Mouse (Mus musculus): ENCODE measurements around the gene A2ml1. TPM values are rescaled to one million over a fixed set of nuclear protein-coding genes. Genes with fewer than 3 reads are reported as not detected.
"Not testable (repeated sequence)": the region's sequence is repeated elsewhere in the genome, so short reads cannot be mapped to it uniquely, and the experiment has no call there.

A2ml1 gene
- 0.20 TPM in 1 of 2 replicates, not detected in the other for polyA plus RNA-seq (2016; fragmentation: Nextera tagmentation; extraction: Ambion mirVana)

DNA sequence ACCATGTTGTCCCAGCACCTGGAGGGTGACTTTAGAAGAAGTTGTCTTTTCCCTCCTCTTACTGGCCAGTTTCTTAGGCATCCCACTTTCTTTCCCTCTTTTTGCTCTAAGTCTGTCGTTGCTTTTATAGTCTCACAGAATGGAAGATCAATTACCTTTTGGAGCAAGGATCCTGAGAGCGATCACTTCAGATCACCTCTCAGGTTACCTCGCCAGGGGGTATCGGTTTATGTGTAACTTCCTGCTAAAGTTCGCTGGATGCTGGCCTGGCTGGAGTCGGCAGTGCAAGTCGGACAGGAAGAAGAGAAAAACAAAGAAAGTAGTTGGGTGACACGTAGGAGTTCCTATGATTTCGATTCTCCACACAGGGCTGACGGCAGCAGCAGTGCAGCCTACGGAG, at the start of gene A2ml1:
Gene A2ml1, minus strand, starts transcription at position 101 of the 400 bp plus-strand sequence.
- Histone ChIP-seq H3K36me3 (replicated peaks) (no peaks in the 10 kb centered on the region), H3K9me3 (no peaks in the 10 kb centered on the region), H3K27me3 (replicated peaks; ENCODE audit: low read depth, poor library complexity, severe bottlenecking) (no peaks in the 10 kb centered on the region), H3K4me3 (no peak within 1 kb of the TSS), H3K4me1 (0 out of 2 replicates have a peak, but pooled peaks cover 5% of the 10 kb centered on the region), H3K27ac (replicated peaks) (no peak within 1 kb of the TSS)
- DNase-seq (ENCODE audit: low spot score) = no peak
- 72% methylated on average over 11 of the region's 11 CpGs for WGBS

DNA sequence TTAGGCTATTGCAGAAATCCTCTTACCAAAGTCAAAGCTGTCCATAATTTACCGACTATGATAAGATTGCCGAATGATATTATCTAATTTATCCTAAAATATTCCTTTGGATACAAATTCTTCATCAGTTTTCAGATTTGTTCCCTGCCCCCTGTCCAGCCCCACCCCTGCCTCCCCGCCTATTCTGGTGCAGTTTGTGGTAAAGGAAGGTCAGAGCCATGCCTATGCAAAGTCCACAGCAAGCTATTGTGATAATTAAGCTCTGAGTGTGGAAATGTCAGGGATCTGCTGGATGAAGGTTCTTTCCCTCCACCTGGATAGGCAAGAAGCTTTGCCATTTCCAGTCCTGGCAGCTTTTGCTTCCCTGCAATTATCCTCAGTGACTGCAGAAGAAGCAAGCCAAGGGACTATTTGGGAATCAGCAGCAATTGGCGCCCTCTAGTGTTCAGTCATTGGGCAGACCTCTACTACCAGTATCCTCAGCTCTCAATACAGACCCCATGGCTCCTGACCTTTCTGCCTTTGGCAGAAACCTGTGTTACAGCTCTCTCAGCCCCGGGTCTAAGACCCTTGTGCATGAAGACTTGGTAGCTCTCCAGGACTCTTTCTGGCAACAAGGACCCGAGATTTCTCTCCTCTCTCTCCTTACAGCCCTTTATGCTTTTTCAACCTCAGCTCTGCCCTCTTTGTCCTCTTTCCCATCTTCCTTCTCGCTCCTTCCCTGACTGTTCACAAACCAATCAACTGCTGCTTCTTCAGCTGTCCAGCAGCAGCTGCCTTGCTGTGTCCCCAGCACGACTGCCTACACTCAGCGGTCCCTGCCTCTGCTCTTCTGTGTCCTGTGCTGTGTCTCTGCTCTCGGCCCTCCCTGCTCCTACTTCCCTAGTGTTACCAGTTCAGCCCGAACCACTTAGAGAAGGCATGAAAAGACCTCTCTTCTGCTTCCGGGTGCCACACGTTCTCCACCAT, 48.6 kb upstream of the A2ml1 start:
- H3K4me1 ChIP-seq; H3K9me3 ChIP-seq; H3K36me3 ChIP-seq (replicated peaks); H3K27ac ChIP-seq (replicated peaks); H3K27me3 ChIP-seq (replicated peaks; ENCODE audit: low read depth, poor library complexity, severe bottlenecking); H3K4me3 ChIP-seq: not testable (repeated sequence)
- 55% methylated on average over 13 of the region's 13 CpGs for WGBS
- peak; percentile 62 for DNase-seq (ENCODE audit: low spot score)

DNA sequence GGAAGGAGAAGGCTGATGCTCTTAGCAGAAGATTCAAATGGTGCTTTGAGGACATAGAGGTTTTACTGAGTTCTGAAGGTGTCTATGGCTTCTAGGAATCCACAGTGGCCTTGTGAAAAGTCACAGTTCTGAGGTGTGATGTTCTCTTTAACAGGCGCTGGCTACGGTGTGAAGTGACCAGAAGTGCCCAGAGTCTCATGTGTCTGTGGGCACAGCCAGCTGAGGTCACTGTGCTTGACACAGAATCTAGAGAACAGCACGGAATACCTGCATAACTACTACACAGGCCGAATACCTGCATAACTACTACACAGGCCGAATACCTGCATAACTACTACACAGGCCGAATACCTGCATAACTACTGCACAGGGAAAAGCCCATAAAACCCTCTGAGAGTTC, 43.8 kb upstream of the A2ml1 start:
- H3K27me3 ChIP-seq (replicated peaks; ENCODE audit: low read depth, poor library complexity, severe bottlenecking); H3K36me3 ChIP-seq (replicated peaks); H3K4me3 ChIP-seq; H3K9me3 ChIP-seq; H3K27ac ChIP-seq (replicated peaks); H3K4me1 ChIP-seq; DNase-seq (ENCODE audit: low spot score): not testable (repeated sequence)
- WGBS = 92% methylated on average over 6 of the region's 6 CpGs

DNA sequence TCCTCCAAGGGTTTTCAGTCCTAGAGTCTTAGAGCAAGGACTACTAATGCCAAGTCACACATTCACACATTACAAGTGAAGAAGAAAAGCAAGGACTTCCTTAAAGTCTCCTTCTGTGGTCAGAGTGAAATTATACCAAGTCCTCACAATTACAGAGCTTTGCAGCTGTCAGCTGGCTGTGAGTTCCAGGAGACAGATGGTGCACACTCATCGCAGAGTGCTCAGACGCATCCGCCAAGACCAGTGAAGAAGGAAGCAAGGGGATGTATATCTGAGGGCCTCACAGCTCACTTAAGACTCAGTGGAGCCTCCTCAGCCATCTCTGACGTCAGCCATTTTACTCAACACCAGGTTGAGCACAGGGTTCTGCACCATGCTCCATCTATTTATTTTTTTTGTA, 43.0 kb upstream of the A2ml1 start:
- 83% methylated on average over 4 of the region's 4 CpGs for WGBS
- H3K36me3 ChIP-seq (replicated peaks) = no peaks in the 10 kb centered on the region
- H3K27ac ChIP-seq (replicated peaks) = no peak overlapping the region
- DNase-seq (ENCODE audit: low spot score) = no peak
- no peaks in the 10 kb centered on the region for H3K27me3 ChIP-seq (replicated peaks; ENCODE audit: low read depth, poor library complexity, severe bottlenecking)
- no peaks in the 10 kb centered on the region for H3K4me1 ChIP-seq
- no peak overlapping the region for H3K4me3 ChIP-seq
- no peaks in the 10 kb centered on the region for H3K9me3 ChIP-seq

DNA sequence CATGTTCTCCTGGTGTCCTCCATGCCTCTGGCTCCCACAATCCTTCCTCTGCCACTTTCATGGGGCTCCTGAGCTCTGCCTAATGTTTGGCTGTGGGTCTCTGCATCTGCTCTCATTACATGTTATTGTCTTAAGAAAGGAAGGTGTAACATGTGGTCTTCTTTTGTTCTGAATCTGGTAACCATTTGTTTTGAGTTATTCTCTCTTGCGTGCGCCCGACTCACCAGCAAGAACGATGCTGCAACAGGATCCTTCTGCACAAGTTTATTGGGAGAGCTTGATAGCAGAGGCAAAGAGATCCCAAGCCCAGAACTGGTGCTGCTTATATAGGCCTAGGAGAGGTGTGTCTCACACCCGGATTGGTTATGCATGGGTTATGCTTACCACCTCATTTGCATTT, 42.0 kb upstream of the A2ml1 start, which contains the start of gene Klrb1a:
Gene Klrb1a, minus strand, starts transcription at position 101 of the 400 bp plus-strand sequence.
- H3K4me1 ChIP-seq; H3K36me3 ChIP-seq (replicated peaks); H3K9me3 ChIP-seq; H3K4me3 ChIP-seq; DNase-seq (ENCODE audit: low spot score); H3K27me3 ChIP-seq (replicated peaks; ENCODE audit: low read depth, poor library complexity, severe bottlenecking); H3K27ac ChIP-seq (replicated peaks): not testable (repeated sequence)
- WGBS = 89% methylated on average over 5 of the region's 5 CpGs

DNA sequence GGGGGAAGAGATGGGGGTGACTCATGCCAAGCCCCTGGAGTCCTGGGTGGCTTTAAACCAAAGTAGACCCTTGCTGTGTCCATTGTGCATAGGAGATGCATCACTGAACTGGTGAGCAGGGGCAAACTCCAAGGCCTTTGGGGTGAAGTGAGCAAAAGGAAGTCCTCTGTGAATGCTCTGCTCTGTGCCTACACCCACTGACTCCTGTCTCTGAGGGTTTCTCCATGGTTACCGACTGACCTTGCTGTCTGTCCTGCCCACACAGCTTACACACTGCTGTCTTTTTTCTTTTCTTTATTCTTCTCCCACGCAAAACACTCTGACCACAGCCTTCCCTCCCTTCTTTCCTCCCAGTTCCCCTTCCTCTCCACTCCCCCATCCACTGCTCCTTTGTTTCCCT, 41.3 kb upstream of the A2ml1 start:
- no peaks in the 10 kb centered on the region for H3K36me3 ChIP-seq (replicated peaks)
- no peaks in the 10 kb centered on the region for H3K4me1 ChIP-seq
- no peak for DNase-seq (ENCODE audit: low spot score)
- 85% methylated on average over 2 of the region's 2 CpGs for WGBS
- H3K27ac ChIP-seq (replicated peaks) = no peak overlapping the region
- H3K9me3 ChIP-seq = no peaks in the 10 kb centered on the region
- no peak overlapping the region for H3K4me3 ChIP-seq
- no peaks in the 10 kb centered on the region for H3K27me3 ChIP-seq (replicated peaks; ENCODE audit: low read depth, poor library complexity, severe bottlenecking)

DNA sequence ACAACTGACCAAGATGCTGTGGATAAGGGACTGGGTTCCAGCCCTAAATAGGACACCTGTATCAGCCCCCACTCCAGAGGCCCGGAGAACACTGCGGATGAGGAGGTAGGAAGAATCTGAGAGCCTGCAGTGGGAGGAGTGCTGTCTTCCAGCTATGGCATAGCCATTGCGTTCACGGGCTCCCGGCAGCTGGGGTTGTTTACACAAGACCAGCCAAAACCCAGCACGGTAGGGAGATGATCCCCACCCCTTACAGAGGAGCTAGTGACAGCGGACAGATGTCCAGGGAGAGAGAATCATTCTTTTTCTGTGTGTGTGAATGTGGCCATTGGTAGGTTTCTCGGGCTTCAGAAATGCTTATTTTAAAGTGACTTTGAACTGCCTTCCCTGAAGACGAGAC, 24.9 kb upstream of the A2ml1 start:
- no peaks in the 10 kb centered on the region for H3K9me3 ChIP-seq
- H3K4me1 ChIP-seq = no peaks in the 10 kb centered on the region
- no peak overlapping the region for H3K27ac ChIP-seq (replicated peaks)
- H3K27me3 ChIP-seq (replicated peaks; ENCODE audit: low read depth, poor library complexity, severe bottlenecking) = no peaks in the 10 kb centered on the region
- DNase-seq (ENCODE audit: low spot score) = no peak
- 71% methylated on average over 9 of the region's 9 CpGs for WGBS
- no peak overlapping the region for H3K4me3 ChIP-seq
- H3K36me3 ChIP-seq (replicated peaks) = no peaks in the 10 kb centered on the region

DNA sequence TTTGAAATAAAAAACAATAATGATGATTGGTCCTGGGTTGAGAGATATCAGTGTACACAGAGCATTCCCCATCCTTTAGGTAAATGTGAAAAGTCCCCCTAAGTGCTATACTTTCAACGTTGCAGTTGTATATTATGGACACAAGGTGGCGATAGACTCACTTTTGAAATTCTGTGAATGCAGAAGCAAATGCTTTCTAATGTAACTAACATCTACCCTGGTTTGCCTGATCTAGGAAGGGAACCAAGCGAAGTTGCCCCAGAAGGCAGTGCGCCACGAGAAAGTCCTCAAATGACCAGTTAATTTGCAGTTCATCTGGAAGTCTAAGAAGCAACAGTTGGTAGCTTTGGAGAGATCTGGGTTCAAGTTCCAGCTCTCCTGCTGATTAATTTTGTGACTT, 23.1 kb upstream of the A2ml1 start:
- no peak for DNase-seq (ENCODE audit: low spot score)
- 38% methylated on average over 5 of the region's 5 CpGs for WGBS
- H3K27me3 ChIP-seq (replicated peaks; ENCODE audit: low read depth, poor library complexity, severe bottlenecking) = no peaks in the 10 kb centered on the region
- no peak overlapping the region for H3K27ac ChIP-seq (replicated peaks)
- H3K4me1 ChIP-seq = no peaks in the 10 kb centered on the region
- no peak overlapping the region for H3K4me3 ChIP-seq
- H3K9me3 ChIP-seq = no peaks in the 10 kb centered on the region
- H3K36me3 ChIP-seq (replicated peaks) = no peaks in the 10 kb centered on the region

DNA sequence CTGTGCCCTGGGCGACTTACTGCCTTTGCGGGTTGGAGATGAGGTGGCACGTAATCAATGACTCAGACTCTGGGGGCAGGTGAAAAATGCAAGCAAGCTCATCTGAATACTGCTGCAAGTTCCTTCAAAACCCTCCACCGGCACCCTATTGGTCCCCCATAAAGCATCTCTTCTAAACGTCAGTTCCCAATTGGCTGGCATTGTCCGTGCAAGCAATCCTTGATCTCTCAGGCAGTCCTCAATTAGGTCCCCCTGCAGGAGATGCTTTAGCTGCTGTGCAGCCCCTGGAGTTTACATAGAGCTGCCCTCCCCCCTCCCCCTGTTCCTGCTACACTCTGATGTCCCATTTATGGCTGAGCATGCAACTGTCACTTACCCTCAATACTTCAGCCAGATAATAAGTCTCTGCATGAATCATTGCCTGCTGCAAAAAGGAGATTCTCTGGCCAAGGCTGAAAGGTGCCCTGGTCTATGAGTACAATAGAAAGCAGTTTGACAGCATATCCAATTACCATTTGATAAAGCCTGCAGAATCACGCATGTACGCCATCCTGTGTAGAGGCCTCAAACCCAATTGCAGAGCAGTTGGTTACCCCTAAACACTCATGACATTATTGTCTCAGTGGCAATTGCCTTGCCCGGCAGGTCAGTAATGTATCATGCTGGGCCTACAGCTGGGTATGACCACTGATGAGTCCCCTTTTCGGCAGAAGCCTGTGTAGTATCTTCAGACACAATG, 21.2 kb upstream of the A2ml1 start:
- H3K27ac ChIP-seq (replicated peaks) = no peak overlapping the region
- WGBS = 57% methylated on average over 10 of the region's 10 CpGs
- no peaks in the 10 kb centered on the region for H3K27me3 ChIP-seq (replicated peaks; ENCODE audit: low read depth, poor library complexity, severe bottlenecking)
- no peak overlapping the region for H3K4me3 ChIP-seq
- H3K36me3 ChIP-seq (replicated peaks) = no peaks in the 10 kb centered on the region
- H3K9me3 ChIP-seq = no peaks in the 10 kb centered on the region
- DNase-seq (ENCODE audit: low spot score) = no peak
- no peaks in the 10 kb centered on the region for H3K4me1 ChIP-seq

DNA sequence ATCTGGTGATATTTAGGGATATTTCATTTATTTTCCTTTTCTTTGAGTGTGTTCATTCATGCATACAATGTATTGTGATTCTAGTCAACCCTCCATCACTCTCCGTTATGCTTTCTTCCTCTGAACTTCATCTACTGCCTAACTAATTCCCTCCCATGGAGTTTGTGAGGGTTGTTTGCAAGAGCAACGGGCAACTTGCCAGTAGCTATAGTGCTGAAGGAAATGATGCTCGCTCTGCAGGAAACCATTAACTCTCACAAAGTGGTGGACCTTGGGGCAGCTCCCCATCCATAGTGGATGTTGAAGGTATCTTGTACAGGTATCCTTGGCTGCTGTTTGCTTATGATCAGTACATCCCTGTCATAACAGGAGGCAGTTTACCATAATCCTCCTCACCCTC, 20.6 kb upstream of the A2ml1 start:
- Histone ChIP-seq H3K36me3 (replicated peaks) (no peaks in the 10 kb centered on the region), H3K9me3 (no peaks in the 10 kb centered on the region), H3K4me3 (no peak overlapping the region), H3K27ac (replicated peaks) (no peak overlapping the region), H3K4me1 (peaks cover 4% of the 10 kb centered on the region), H3K27me3 (replicated peaks; ENCODE audit: low read depth, poor library complexity, severe bottlenecking) (no peaks in the 10 kb centered on the region)
- 65% methylated on average over 3 of the region's 3 CpGs for WGBS
- no peak for DNase-seq (ENCODE audit: low spot score)

DNA sequence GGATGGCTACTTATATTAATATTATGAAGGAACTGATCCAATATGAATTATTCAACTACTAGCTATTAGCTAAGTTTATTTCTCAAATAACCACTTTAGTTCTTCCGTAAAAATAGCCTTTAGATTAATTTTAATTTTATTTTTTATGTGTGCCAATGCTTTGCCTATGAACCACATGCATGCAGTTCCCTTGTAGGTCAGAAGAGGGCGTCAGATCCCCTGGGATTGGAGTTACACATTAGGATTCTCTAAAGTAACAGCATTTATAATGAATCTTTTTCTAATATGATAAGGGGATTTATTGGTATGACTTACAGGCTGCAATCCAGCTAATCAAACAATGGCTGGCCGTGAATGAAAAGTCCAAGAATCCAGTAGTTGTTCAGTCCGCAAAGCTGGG, 18.1 kb upstream of the A2ml1 start:
- no peaks in the 10 kb centered on the region for H3K36me3 ChIP-seq (replicated peaks)
- H3K27ac ChIP-seq (replicated peaks) = no peak overlapping the region
- no peaks in the 10 kb centered on the region for H3K27me3 ChIP-seq (replicated peaks; ENCODE audit: low read depth, poor library complexity, severe bottlenecking)
- no peak overlapping the region for H3K4me3 ChIP-seq
- whole genome bisulfite sequencing = 61% methylated on average over 4 of the region's 4 CpGs
- peaks cover 6% of the 10 kb centered on the region for H3K4me1 ChIP-seq
- DNase-seq (ENCODE audit: low spot score) = no peak
- H3K9me3 ChIP-seq = no peaks in the 10 kb centered on the region

DNA sequence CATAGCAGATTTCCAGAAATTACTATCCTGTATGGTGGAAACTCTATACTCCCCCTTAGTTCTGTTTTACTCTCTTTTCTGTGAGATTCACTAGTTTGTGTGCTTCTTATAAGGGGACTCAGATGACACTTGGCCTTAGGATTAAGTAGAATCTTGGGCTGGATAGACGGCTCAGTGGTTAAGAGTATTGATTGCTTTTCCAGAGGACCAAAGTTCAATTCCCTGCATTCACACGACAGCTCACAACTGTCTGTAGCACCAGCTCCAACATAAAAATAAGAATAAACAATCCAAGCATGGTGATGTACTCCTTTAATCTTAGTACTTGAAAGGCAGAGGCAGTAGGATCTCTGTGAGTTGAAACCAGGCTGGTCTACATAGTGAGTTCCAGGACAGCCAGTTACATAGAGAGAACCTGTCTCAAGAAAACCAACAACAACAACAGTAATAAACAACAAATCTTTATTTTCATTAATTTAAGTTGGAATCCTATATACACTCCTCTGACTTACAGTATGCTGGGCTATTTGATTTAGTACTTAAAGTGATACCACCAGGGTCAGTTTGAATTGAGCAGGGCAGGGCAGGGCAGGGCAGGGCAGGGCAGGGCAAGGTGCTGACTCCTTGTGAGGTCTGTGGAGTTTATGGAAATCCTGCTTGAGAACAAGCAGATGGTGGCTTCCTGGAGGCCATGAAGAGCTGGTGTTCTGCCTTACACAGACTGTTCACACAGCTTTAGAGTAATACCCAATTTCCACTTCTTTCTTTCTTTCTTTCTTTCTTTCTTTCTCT, 17.0 kb upstream of the A2ml1 start:
- H3K4me3 ChIP-seq = no peak overlapping the region
- no peaks in the 10 kb centered on the region for H3K36me3 ChIP-seq (replicated peaks)
- no peak overlapping the region for H3K27ac ChIP-seq (replicated peaks)
- 72% methylated on average over 2 of the region's 2 CpGs for WGBS
- no peaks in the 10 kb centered on the region for H3K9me3 ChIP-seq
- peaks cover 6% of the 10 kb centered on the region for H3K4me1 ChIP-seq
- DNase-seq (ENCODE audit: low spot score) = no peak
- H3K27me3 ChIP-seq (replicated peaks; ENCODE audit: low read depth, poor library complexity, severe bottlenecking) = no peaks in the 10 kb centered on the region

All from embryonic facial prominence, embryonic 10.5 days (tissue).